Mouse (Mus musculus) urinary bladder, postnatal 14 days (tissue): ENCODE measurements around the gene Gm35315.
"Not testable (repeated sequence)": the region's sequence is repeated elsewhere in the genome, so short reads cannot be mapped to it uniquely, and the experiment has no call there.

Source experiments
- DNase-seq: peaks from one replicate; pipeline ENCODE4 v3.0.0; 2021; ENCODE audit warnings: low spot score

The Gm35315 gene

GRCm38 (mm10) chr5:110101716-110102347, 7.6 kb upstream of the Gm35315 start:
- peak; percentile 25 for DNase-seq

GRCm38 (mm10) chr5:110100921-110101631, 6.9 kb upstream of the Gm35315 start:
- DNase-seq: peak; percentile 11

- no peak for DNase-seq
Observed at GRCm38 (mm10) chr5:110099656-110100580, 5.7 kb upstream of the Gm35315 start, which contains the start of gene Plcxd1. TSS of gene Plcxd1 (plus strand) at chr5:110099969.

GRCm38 (mm10) chr5:110098991-110099477, 4.8 kb upstream of the Gm35315 start:
- no peak for DNase-seq

GRCm38 (mm10) chr5:110094847-110095213, 610 bp upstream of the Gm35315 start:
- DNase-seq: no peak

- no peak for DNase-seq
Observed at GRCm38 (mm10) chr5:110091546-110091945, 2.7 kb downstream of the Gm35315 start.

- no peak for DNase-seq
Observed at GRCm38 (mm10) chr5:110086161-110086866, 7.9 kb downstream of the Gm35315 start.

- DNase-seq: no peak
Observed at GRCm38 (mm10) chr5:110082961-110083360, 11.3 kb downstream of the Gm35315 start.

GRCm38 (mm10) chr5:110072413-110072812, 21.8 kb downstream of the Gm35315 start, which contains the start of gene Gm17655:
TSS of gene Gm17655 (minus strand) at chr5:110072513.
- DNase-seq: not testable (repeated sequence)

GRCm38 (mm10) chr5:110057637-110058408, 36.4 kb downstream of the Gm35315 start:
- peak; percentile 87 for DNase-seq
